ENCODE assay signal across 8 mouse cellular contexts in the genomic region with DNA sequence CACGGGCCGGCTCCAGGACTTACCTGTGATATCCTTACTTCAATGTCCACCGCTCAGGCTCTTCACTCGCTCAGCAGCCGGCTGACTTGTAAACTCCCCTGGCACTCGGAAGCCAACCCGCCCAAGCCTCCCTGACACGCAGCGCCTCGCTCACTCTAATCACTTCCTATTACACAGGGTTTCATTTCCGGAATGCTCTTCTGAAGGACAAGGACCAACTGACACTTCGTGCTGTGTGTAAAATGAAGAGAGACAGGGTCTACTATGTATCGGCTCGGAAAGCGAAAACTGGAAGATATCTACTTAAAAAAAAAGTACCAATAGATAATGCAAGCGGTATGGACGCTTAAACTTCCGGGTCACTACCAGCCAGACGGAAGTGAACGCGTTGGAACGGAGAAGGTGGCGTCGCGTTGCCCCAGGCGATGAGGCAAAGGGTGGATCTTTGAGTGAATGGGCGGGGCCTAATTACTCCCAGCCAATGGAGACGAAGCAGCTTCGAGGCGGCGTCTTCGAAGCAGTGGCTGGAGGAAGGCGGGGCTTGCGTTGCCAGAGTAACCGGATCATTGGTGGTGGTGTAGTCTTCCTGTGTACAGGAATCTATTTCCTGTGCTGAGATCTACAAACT. TPM values are rescaled to one million over a fixed set of nuclear protein-coding genes. Genes with fewer than 3 reads are reported as not detected.
DNase-seq lines count a peak whose midpoint lies in the region; ATAC-seq and TF ChIP-seq lines count a peak whose summit lies in the region.

A gene (minus strand): TSS at position 366 of the 628 bp plus-strand sequence.

- under 1% methylated on average over 35 of the region's 35 CpGs for WGBS in hindbrain, postnatal 0 days

- H3K27ac ChIP-seq in gastrocnemius, adult 2 months: peak within 1 kb of the TSS; percentile 93
- peak within 1 kb of the TSS; percentile 86 for H3K27ac ChIP-seq in hindbrain, postnatal 0 days
- peak within 1 kb of the TSS; percentile 80 for H3K27ac ChIP-seq in left cerebral cortex, adult 2 months

- H3K9ac ChIP-seq in hindbrain, postnatal 0 days (replicated peaks; ENCODE audit: low read length): peak within 1 kb of the TSS; percentile 73

- peaks cover 5% of the 10 kb centered on the region; the same call in 1 of the 2 replicates for H3K36me3 ChIP-seq in hindbrain, postnatal 0 days (ENCODE audit: insufficient read depth, low read length)

- no peaks in the 10 kb centered on the region for H3K4me1 ChIP-seq in hindbrain, postnatal 0 days (ENCODE audit: insufficient read depth, low read length)

- no peaks in the 10 kb centered on the region for H3K27me3 ChIP-seq in hindbrain, postnatal 0 days (ENCODE audit: insufficient read depth, low read length)

- peak within 1 kb of the TSS; percentile 97 for H3K4me3 ChIP-seq in gastrocnemius, adult 2 months
- H3K4me3 ChIP-seq in hindbrain, postnatal 0 days (ENCODE audit: low read length): peak within 1 kb of the TSS; percentile 80
- peak within 1 kb of the TSS; percentile 55 for H3K4me3 ChIP-seq in left cerebral cortex, adult 2 months

- no peaks in the 10 kb centered on the region for H3K9me3 ChIP-seq in hindbrain, postnatal 0 days (ENCODE audit: low read length)

- ATAC-seq in common myeloid progenitor, adult 5-6 weeks (replicated peaks; ENCODE audit: low read depth, poor library complexity, severe bottlenecking): peak; percentile 98
- ATAC-seq in hindbrain, postnatal 0 days: peak; percentile 99
- peak; percentile 97 for ATAC-seq in megakaryocyte, adult 5-6 weeks (ENCODE audit: poor library complexity, severe bottlenecking)

- TF ChIP-seq CTCF in gastrocnemius, adult 2 months (IDR thresholded peaks at IDR 0.05): no peak
- no peak for TF ChIP-seq CTCF in hindbrain, postnatal 0 days (IDR thresholded peaks at IDR 0.05; ENCODE audit: low read depth)
- TF ChIP-seq CTCF in left cerebral cortex, adult 2 months (IDR thresholded peaks at IDR 0.05): no peak

- H3K4me2 ChIP-seq in hindbrain, postnatal 0 days (ENCODE audit: low read depth, low read length): peak within 1 kb of the TSS; percentile 96

- intact Hi-C loops in gastrocnemius, adult 2 months (cut with DNase I): loop anchor here (2.0 kb wide), 1 partner anchor 930 kb away; a partner anchor contains a TSS
- intact Hi-C loops in left cerebral cortex, adult 2 months (cut with DNase I): no loop called here

- peak; percentile 100 for DNase-seq in ZHBTc4 (ENCODE audit: low read depth, low spot score)
- DNase-seq in gastrocnemius, adult 2 months: peak; percentile 97
- DNase-seq in hindbrain, postnatal 0 days (ENCODE audit: low spot score): peak; percentile 100
- DNase-seq in left cerebral cortex, adult 2 months (ENCODE audit: extremely low spot score in 1 of 2, low spot score in 2 of 2): peak; percentile 96
- DNase-seq in right cerebral cortex, adult 2 months (ENCODE audit: low spot score in 2 of 2): peak; percentile 97 to 98
- DNase-seq in urinary bladder, postnatal 14 days (ENCODE audit: low spot score): peak; percentile 99

RNA-seq across cellular contexts. Expression of the gene that starts here (rescaled TPM):
- total RNA-seq in common myeloid progenitor, adult 5-6 weeks (2017): 35.9 and 36.5 TPM in 2 replicates
- total RNA-seq in gastrocnemius, adult 2 months (2021): 10 to 100 TPM; 26.5 to 28.0 TPM
- total RNA-seq in hindbrain, postnatal 0 days (2014; rRNA removed): 9.1 and 10.8 TPM in 2 replicates
- 26.1 and 26.6 TPM in 2 replicates for polyA plus RNA-seq in hindbrain, postnatal 0 days (2015; fragmentation: Nextera tagmentation; extraction: Ambion mirVana)
- total RNA-seq in left cerebral cortex, adult 2 months (2021): 10 to 100 TPM; 22.0 to 24.1 TPM
- total RNA-seq in megakaryocyte, adult 5-6 weeks (2015): 17.9 and 20.7 TPM in 2 replicates
- total RNA-seq in megakaryocyte, adult 5-6 weeks (2017): 27.9 and 28.3 TPM in 2 replicates

Comparison
In these comparisons a context has a peak if more than half of its experiments do, and no peak if none do; other contexts are left out.
1. Peak in every context shown above with its lines: DNase-seq, ATAC-seq, H3K4me3 ChIP-seq and H3K27ac ChIP-seq.